Mouse (Mus musculus) thymus, adult 2 months (tissue): ENCODE measurements around the gene Smc6. TPM values are rescaled to one million over a fixed set of nuclear protein-coding genes. Genes with fewer than 3 reads are reported as not detected.

ENCODE experiments used
- DNase-seq: peaks from one replicate; pipeline ENCODE4 v3.0.0; 2021
- H3K27ac ChIP-seq: fragments of 200-500 bp; 2 replicates; pipeline ENCODE4 v1.5.1; 2012; ENCODE audit warnings: low read length, control low read depth; ENCODE audit not compliant: control insufficient read depth, insufficient read depth
- H3K27me3 ChIP-seq: fragments of 200-500 bp; 2 replicates; pipeline ENCODE4 v1.6.1; 2012; ENCODE audit warnings: mild to moderate bottlenecking, low read length, moderate library complexity, mixed read lengths; ENCODE audit not compliant: control insufficient read depth, insufficient read depth
- H3K36me3 ChIP-seq: fragments of 200-500 bp; 2 replicates; pipeline ENCODE4 v1.6.1; 2012; ENCODE audit warnings: mild to moderate bottlenecking, low read length, moderate library complexity; ENCODE audit not compliant: control insufficient read depth, insufficient read depth
- H3K4me1 ChIP-seq: fragments of 200-500 bp; replicated peaks from 2 replicates; pipeline ENCODE4 v1.6.1; 2012; ENCODE audit warnings: low read length; ENCODE audit not compliant: control insufficient read depth, insufficient read depth
- H3K4me3 ChIP-seq: fragments of 200-500 bp; 2 replicates; pipeline ENCODE4 v1.5.1; 2012; ENCODE audit warnings: mild to moderate bottlenecking, low read length, control low read depth, moderate library complexity; ENCODE audit not compliant: control insufficient read depth, insufficient read depth
- CTCF ChIP-seq: fragments of 200-500 bp; IDR thresholded peaks from 2 replicates; pipeline ENCODE4 v1.5.1; 2012; ENCODE audit warnings: mild to moderate bottlenecking, control low read depth, low read length, moderate library complexity, borderline replicate concordance; ENCODE audit not compliant: control insufficient read depth, poor library complexity, insufficient read depth; ENCODE audit errors: extremely low read depth
- POLR2A ChIP-seq: fragments of 200-500 bp; IDR thresholded peaks from 2 replicates; pipeline ENCODE4 v1.6.1; 2012; ENCODE audit warnings: mild to moderate bottlenecking, low read length, control low read depth, moderate library complexity; ENCODE audit not compliant: control insufficient read depth, poor library complexity, insufficient read depth; ENCODE audit errors: extremely low read depth
- WGBS: fragments of 180-500 bp; shearing (Covaris S2); methylation state at CpG from one replicate; pipeline ENCODE4 v1.1.7; 2018; 5-methylcytosine and 5-hydroxymethylcytosine counted together
- polyA plus RNA-seq: library from polyadenylated mRNA; depleted of rRNA; stranded (reverse); fragments of >200 nt; gene quantifications from 2 replicates; pipeline ENCODE4 v1.2.3, GENCODE M21; 2012

The Smc6 gene
- polyA plus RNA-seq, 1 experiment: 11.3 TPM

- no peaks in the 10 kb centered on the region for H3K4me1 ChIP-seq
- no peaks in the 10 kb centered on the region for H3K27me3 ChIP-seq
- H3K4me3 ChIP-seq: no peak overlapping the region
- H3K36me3 ChIP-seq: no peaks in the 10 kb centered on the region
- WGBS: 60% methylated on average over 2 of the region's 2 CpGs
- no peak for TF ChIP-seq POLR2A
- TF ChIP-seq CTCF: no peak
- DNase-seq: no peak
- no peak overlapping the region for H3K27ac ChIP-seq
Observed at GRCm38 (mm10) chr12:11345963-11346362, 80.3 kb downstream of the Smc6 start.

- H3K4me3 ChIP-seq: no peak overlapping the region
- 52% methylated on average over 1 of the region's 1 CpGs for WGBS
- no peak overlapping the region for H3K27ac ChIP-seq
- H3K4me1 ChIP-seq: no peaks in the 10 kb centered on the region
- no peaks in the 10 kb centered on the region for H3K27me3 ChIP-seq
- no peak for DNase-seq
- TF ChIP-seq CTCF: no peak
- no peak for TF ChIP-seq POLR2A
- no peaks in the 10 kb centered on the region for H3K36me3 ChIP-seq
Observed at GRCm38 (mm10) chr12:11348423-11348822, 82.7 kb downstream of the Smc6 start.

GRCm38 (mm10) chr12:11349870-11350269 is 84.2 kb downstream of the Smc6 start:
- TF ChIP-seq POLR2A: no peak
- no peak for TF ChIP-seq CTCF
- Histone ChIP-seq H3K27ac (no peak overlapping the region), H3K36me3 (no peaks in the 10 kb centered on the region), H3K4me3 (no peak overlapping the region), H3K27me3 (no peaks in the 10 kb centered on the region), H3K4me1 (no peaks in the 10 kb centered on the region)
- no peak for DNase-seq
- WGBS: 69% methylated on average over 5 of the region's 5 CpGs

- no peak overlapping the region for H3K4me3 ChIP-seq
Observed at GRCm38 (mm10) chr12:11350895-11351294, 85.2 kb downstream of the Smc6 start.

GRCm38 (mm10) chr12:11362435-11362834 is 96.7 kb downstream of the Smc6 start:
- DNase-seq: no peak
- Histone ChIP-seq H3K4me1 (no peaks in the 10 kb centered on the region), H3K4me3 (no peak overlapping the region), H3K27ac (no peak overlapping the region), H3K27me3 (no peaks in the 10 kb centered on the region), H3K36me3 (no peaks in the 10 kb centered on the region)
- 98% methylated on average over 6 of the region's 6 CpGs for WGBS
- no peak for TF ChIP-seq POLR2A
- no peak for TF ChIP-seq CTCF

More at GRCm38 (mm10) chr12:11350895-11351294, 85.2 kb downstream of the Smc6 start:
- Histone ChIP-seq H3K27ac (no peak overlapping the region), H3K36me3 (no peaks in the 10 kb centered on the region), H3K4me1 (no peaks in the 10 kb centered on the region), H3K27me3 (no peaks in the 10 kb centered on the region)
- no peak for TF ChIP-seq CTCF
- TF ChIP-seq POLR2A: no peak
- DNase-seq: peak; percentile 37
- WGBS: 34% methylated on average over 4 of the region's 5 CpGs

- no peaks in the 10 kb centered on the region for H3K27me3 ChIP-seq
- H3K27ac ChIP-seq: no peak overlapping the region
- H3K4me3 ChIP-seq: no peak overlapping the region
- no peaks in the 10 kb centered on the region for H3K36me3 ChIP-seq
- TF ChIP-seq POLR2A: no peak
- TF ChIP-seq CTCF: no peak
- 66% methylated on average over 6 of the region's 6 CpGs for whole genome bisulfite sequencing
- no peak for DNase-seq
- no peaks in the 10 kb centered on the region for H3K4me1 ChIP-seq
Observed at GRCm38 (mm10) chr12:11364870-11365269, 99.2 kb downstream of the Smc6 start.
